Mouse (Mus musculus): ENCODE measurements around the gene Ddc. TPM values are rescaled to one million over a fixed set of nuclear protein-coding genes. Genes with fewer than 3 reads are reported as not detected.

The Ddc gene
- polyA plus RNA-seq, 1 experiment from 2014 or later = 10.2 TPM

DNA sequence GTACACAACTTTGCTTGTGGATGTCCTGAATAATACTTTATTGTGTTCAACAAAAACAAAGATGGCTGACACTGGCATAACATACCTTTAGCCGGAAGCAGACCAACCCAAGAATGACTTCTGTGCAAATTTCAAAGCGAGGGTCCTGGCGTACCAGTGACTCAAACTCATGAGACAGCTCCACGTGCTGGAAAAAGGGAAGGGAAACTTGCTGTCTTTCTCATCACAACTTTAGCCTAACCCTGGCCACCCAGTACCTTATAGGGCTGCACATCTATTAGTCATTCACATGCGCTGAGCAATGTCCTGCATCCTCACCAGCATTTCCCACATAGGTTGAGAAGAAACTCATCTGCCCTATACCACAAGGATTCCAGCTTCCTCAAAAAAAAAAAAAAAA, 78.7 kb downstream of the Ddc start:
- Histone ChIP-seq H3K27me3 (ENCODE audit: control insufficient read depth, insufficient read depth, low read length) (no peaks in the 10 kb centered on the region), H3K9ac (ENCODE audit: low read length) (no peak overlapping the region), H3K27ac (replicated peaks; ENCODE audit: low read depth, low read length) (no peak overlapping the region), H3K9me3 (ENCODE audit: control insufficient read depth, low read length) (no peaks in the 10 kb centered on the region), H3K4me1 (ENCODE audit: control insufficient read depth, insufficient read depth, low read length) (peaks cover 21% of the 10 kb centered on the region), H3K4me2 (ENCODE audit: low read depth, severe bottlenecking) (no peak overlapping the region), H3K4me3 (ENCODE audit: low read depth, low read length) (no peak overlapping the region), H3K36me3 (ENCODE audit: control insufficient read depth, insufficient read depth, low read length) (no peaks in the 10 kb centered on the region)
- WGBS = 93% methylated on average over 5 of the region's 5 CpGs
- DNase-seq (ENCODE audit: low spot score) (no peak), ATAC-seq (ENCODE audit: insufficient number of reproducible peaks, low FRiP score, low TSS enrichment, low read depth) (no peak)

- Histone ChIP-seq H3K27ac (replicated peaks; ENCODE audit: low read depth, low read length) (no peak overlapping the region), H3K4me3 (ENCODE audit: low read depth, low read length) (no peak overlapping the region), H3K4me1 (ENCODE audit: control insufficient read depth, insufficient read depth, low read length) (peaks cover 17% of the 10 kb centered on the region), H3K9me3 (ENCODE audit: control insufficient read depth, low read length) (no peaks in the 10 kb centered on the region), H3K27me3 (ENCODE audit: control insufficient read depth, insufficient read depth, low read length) (no peaks in the 10 kb centered on the region), H3K4me2 (ENCODE audit: low read depth, severe bottlenecking) (no peak overlapping the region), H3K36me3 (ENCODE audit: control insufficient read depth, insufficient read depth, low read length) (no peaks in the 10 kb centered on the region), H3K9ac (ENCODE audit: low read length) (no peak overlapping the region)
- 81% methylated on average over 6 of the region's 6 CpGs for WGBS
- no peak for DNase-seq (ENCODE audit: low spot score)
- no peak for ATAC-seq (ENCODE audit: insufficient number of reproducible peaks, low FRiP score, low TSS enrichment, low read depth)
These were observed 79.1 kb downstream of the Ddc start for GRCm38 (mm10) chr11:11818797-11819196.

GRCm38 (mm10) chr11:11815737-11816136, 82.2 kb downstream of the Ddc start:
- H3K4me2 ChIP-seq (ENCODE audit: low read depth, severe bottlenecking) = no peak overlapping the region

GRCm38 (mm10) chr11:11811906-11812480, 86.0 kb downstream of the Ddc start:
- Histone ChIP-seq H3K9me3 (ENCODE audit: control insufficient read depth, low read length) (no peaks in the 10 kb centered on the region), H3K4me3 (ENCODE audit: low read depth, low read length) (no peak overlapping the region), H3K9ac (ENCODE audit: low read length) (peak overlapping the region; percentile 35; the same call in 1 of the 2 replicates), H3K4me2 (ENCODE audit: low read depth, severe bottlenecking) (no peak overlapping the region; the same call in 1 of the 2 replicates), H3K4me1 (ENCODE audit: control insufficient read depth, insufficient read depth, low read length) (peaks cover 15% of the 10 kb centered on the region), H3K36me3 (ENCODE audit: control insufficient read depth, insufficient read depth, low read length) (no peaks in the 10 kb centered on the region), H3K27me3 (ENCODE audit: control insufficient read depth, insufficient read depth, low read length) (no peaks in the 10 kb centered on the region), H3K27ac (replicated peaks; ENCODE audit: low read depth, low read length) (peak overlapping the region; percentile 26; the same call in 1 of the 2 replicates)
- 28% methylated on average over 9 of the region's 9 CpGs for WGBS
- peak; percentile 88 for DNase-seq (ENCODE audit: low spot score)
- ATAC-seq (ENCODE audit: insufficient number of reproducible peaks, low FRiP score, low TSS enrichment, low read depth) = no peak

More at GRCm38 (mm10) chr11:11815737-11816136, 82.2 kb downstream of the Ddc start:
- Histone ChIP-seq H3K27ac (replicated peaks; ENCODE audit: low read depth, low read length) (no peak overlapping the region), H3K9me3 (ENCODE audit: control insufficient read depth, low read length) (no peaks in the 10 kb centered on the region), H3K4me1 (ENCODE audit: control insufficient read depth, insufficient read depth, low read length) (peaks cover 3% of the 10 kb centered on the region), H3K36me3 (ENCODE audit: control insufficient read depth, insufficient read depth, low read length) (no peaks in the 10 kb centered on the region), H3K27me3 (ENCODE audit: control insufficient read depth, insufficient read depth, low read length) (no peaks in the 10 kb centered on the region), H3K4me3 (ENCODE audit: low read depth, low read length) (no peak overlapping the region), H3K9ac (ENCODE audit: low read length) (no peak overlapping the region)
- ATAC-seq (ENCODE audit: insufficient number of reproducible peaks, low FRiP score, low TSS enrichment, low read depth) (no peak), DNase-seq (ENCODE audit: low spot score) (no peak)
- 68% methylated on average over 3 of the region's 3 CpGs for WGBS

GRCm38 (mm10) chr11:11809404-11810175, 88.4 kb downstream of the Ddc start:
- Histone ChIP-seq H3K4me3 (ENCODE audit: low read depth, low read length) (peak overlapping the region; percentile 61), H3K27ac (replicated peaks; ENCODE audit: low read depth, low read length) (peak overlapping the region; percentile 99), H3K9ac (ENCODE audit: low read length) (peak overlapping the region; percentile 88), H3K4me2 (ENCODE audit: low read depth, severe bottlenecking) (peak overlapping the region; percentile 82), H3K4me1 (ENCODE audit: control insufficient read depth, insufficient read depth, low read length) (peaks cover 15% of the 10 kb centered on the region), H3K36me3 (ENCODE audit: control insufficient read depth, insufficient read depth, low read length) (0 out of 2 replicates have a peak, but pooled peaks cover 3% of the 10 kb centered on the region), H3K9me3 (ENCODE audit: control insufficient read depth, low read length) (no peaks in the 10 kb centered on the region), H3K27me3 (ENCODE audit: control insufficient read depth, insufficient read depth, low read length) (no peaks in the 10 kb centered on the region)
- WGBS = 1% methylated on average over 11 of the region's 11 CpGs
- ATAC-seq (ENCODE audit: insufficient number of reproducible peaks, low FRiP score, low TSS enrichment, low read depth) = peak; percentile 55
- peak; percentile 78 for DNase-seq (ENCODE audit: low spot score)

DNA sequence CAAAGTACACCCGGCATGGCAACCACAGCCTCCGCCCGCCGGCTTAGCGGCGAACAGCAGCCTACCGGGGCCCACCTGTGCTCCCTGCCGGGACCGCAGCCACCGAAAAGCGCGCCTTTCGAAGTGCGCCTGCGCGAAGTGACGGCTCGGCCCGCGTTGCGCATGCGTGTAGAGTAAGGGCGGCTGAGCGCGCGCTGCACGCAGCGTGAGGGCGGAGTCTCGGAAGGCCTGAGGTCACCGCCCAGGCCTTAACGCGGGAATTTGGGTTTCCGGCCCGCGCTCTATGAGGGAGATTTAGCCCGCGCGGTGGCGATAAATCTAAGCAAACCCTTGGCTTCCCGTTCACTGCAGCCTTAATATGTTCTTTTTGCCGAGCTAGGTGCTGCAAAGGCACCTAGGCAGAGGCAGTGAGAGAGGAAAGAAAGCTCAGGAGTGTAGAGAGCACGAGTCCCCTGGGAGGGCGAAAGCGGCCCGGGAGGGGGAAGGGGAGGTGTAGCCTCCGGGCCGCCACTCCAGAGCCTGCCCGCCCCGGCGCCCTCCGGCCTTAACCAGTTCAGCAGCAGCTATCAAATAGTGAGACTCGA, 89.0 kb downstream of the Ddc start, which contains the start of gene Fignl1:
TSS of gene Fignl1 (minus strand) at position 143 of the 584 bp plus-strand sequence.
- Histone ChIP-seq H3K4me3 (ENCODE audit: low read depth, low read length) (peak within 1 kb of the TSS; percentile 61), H3K9ac (ENCODE audit: low read length) (peak within 1 kb of the TSS; percentile 88), H3K9me3 (ENCODE audit: control insufficient read depth, low read length) (no peaks in the 10 kb centered on the region), H3K4me1 (ENCODE audit: control insufficient read depth, insufficient read depth, low read length) (peaks cover 15% of the 10 kb centered on the region), H3K36me3 (ENCODE audit: control insufficient read depth, insufficient read depth, low read length) (peaks cover 5% of the 10 kb centered on the region; the same call in 1 of the 2 replicates), H3K27me3 (ENCODE audit: control insufficient read depth, insufficient read depth, low read length) (no peaks in the 10 kb centered on the region), H3K4me2 (ENCODE audit: low read depth, severe bottlenecking) (peak within 1 kb of the TSS; percentile 82), H3K27ac (replicated peaks; ENCODE audit: low read depth, low read length) (peak within 1 kb of the TSS; percentile 99)
- under 1% methylated on average over 53 of the region's 53 CpGs for WGBS
- ATAC-seq (ENCODE audit: insufficient number of reproducible peaks, low FRiP score, low TSS enrichment, low read depth) (peak; percentile 96), DNase-seq (ENCODE audit: low spot score) (peak; percentile 99)

DNA sequence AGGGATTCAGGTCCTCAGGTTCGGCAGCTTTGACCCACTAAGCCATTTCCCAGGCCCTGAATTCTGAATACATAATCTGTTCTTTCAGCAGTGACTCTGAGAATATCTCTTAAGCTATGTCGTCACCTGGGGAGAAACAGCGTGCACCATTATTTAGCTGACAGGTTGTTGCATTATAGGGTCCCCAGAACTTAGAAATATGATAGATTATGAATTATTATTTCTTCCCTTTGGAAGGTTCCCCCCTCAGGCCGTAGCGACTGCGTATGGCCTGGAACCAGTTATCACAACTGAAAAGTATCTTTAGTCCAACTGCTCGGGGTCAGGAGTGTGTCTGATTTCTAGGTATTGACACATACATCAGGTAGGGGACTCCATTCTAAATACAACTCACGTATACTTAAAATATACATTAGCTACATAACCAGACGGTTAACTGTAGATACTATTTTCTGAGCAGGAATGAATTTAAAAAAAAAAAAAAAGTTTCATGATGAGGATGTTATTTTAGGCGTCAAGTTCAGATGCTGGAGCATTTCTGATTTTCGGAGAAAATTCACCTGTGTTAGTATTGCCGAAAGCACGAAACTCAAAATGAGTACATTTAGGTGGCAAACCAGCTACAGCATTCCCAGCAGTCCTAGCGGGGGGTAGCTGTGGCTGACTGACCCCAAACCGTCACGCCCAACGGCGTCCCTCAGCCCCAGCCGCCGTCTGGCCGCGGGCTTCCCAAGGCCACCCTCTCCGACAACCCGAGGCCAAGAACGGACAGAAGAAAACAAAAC, 89.7 kb downstream of the Ddc start:
- Histone ChIP-seq H3K9ac (ENCODE audit: low read length) (peak overlapping the region; percentile 88), H3K4me3 (ENCODE audit: low read depth, low read length) (peak overlapping the region; percentile 61), H3K4me1 (ENCODE audit: control insufficient read depth, insufficient read depth, low read length) (peaks cover 15% of the 10 kb centered on the region), H3K36me3 (ENCODE audit: control insufficient read depth, insufficient read depth, low read length) (peaks cover 5% of the 10 kb centered on the region; the same call in 1 of the 2 replicates), H3K9me3 (ENCODE audit: control insufficient read depth, low read length) (no peaks in the 10 kb centered on the region), H3K27me3 (ENCODE audit: control insufficient read depth, insufficient read depth, low read length) (no peaks in the 10 kb centered on the region), H3K27ac (replicated peaks; ENCODE audit: low read depth, low read length) (peak overlapping the region; percentile 99), H3K4me2 (ENCODE audit: low read depth, severe bottlenecking) (peak overlapping the region; percentile 82)
- DNase-seq (ENCODE audit: low spot score) (no peak), ATAC-seq (ENCODE audit: insufficient number of reproducible peaks, low FRiP score, low TSS enrichment, low read depth) (peak; percentile 78)
- 13% methylated on average over 25 of the region's 25 CpGs for WGBS

DNA sequence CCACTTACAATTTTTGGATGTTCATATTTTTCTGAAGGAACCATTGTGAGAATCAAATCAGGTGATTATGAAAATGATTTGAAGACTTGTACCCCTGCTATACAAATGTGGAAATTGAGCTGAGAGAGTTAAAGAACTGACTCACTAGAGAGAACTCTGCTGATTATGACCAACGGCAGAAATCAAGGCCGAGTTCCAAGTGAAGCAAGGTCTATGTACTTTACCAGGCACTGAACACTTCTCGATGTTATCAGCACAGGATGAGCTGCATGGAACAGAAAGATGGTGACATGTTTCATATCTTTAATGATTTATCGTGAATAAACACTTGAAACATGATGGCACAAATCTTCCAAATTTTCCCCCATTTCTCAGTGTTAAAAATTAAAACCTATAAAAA, 92.0 kb downstream of the Ddc start:
- no peak for ATAC-seq (ENCODE audit: insufficient number of reproducible peaks, low FRiP score, low TSS enrichment, low read depth)
- Histone ChIP-seq H3K4me1 (ENCODE audit: control insufficient read depth, insufficient read depth, low read length) (peaks cover 12% of the 10 kb centered on the region), H3K27me3 (ENCODE audit: control insufficient read depth, insufficient read depth, low read length) (no peaks in the 10 kb centered on the region), H3K27ac (replicated peaks; ENCODE audit: low read depth, low read length) (no peak overlapping the region), H3K4me2 (ENCODE audit: low read depth, severe bottlenecking) (no peak overlapping the region), H3K9ac (ENCODE audit: low read length) (no peak overlapping the region), H3K9me3 (ENCODE audit: control insufficient read depth, low read length) (no peaks in the 10 kb centered on the region), H3K36me3 (ENCODE audit: control insufficient read depth, insufficient read depth, low read length) (peaks cover 23% of the 10 kb centered on the region), H3K4me3 (ENCODE audit: low read depth, low read length) (no peak overlapping the region)
- whole genome bisulfite sequencing = 96% methylated on average over 4 of the region's 4 CpGs
- DNase-seq (ENCODE audit: low spot score) = no peak
